Mouse (Mus musculus) midbrain, embryonic 12.5 days (tissue): ENCODE results near the gene Abcg1. TPM values are rescaled to one million over a fixed set of nuclear protein-coding genes. Genes with fewer than 3 reads are reported as not detected.

ENCODE experiments used
- polyA plus RNA-seq: library from polyadenylated mRNA; unstranded; fragments of >200 nt; fragmentation: Nextera tagmentation; extraction: Ambion mirVana; gene quantifications from 2 replicates; pipeline ENCODE4 v1.2.1, GENCODE M21; 2016

The Abcg1 gene
- polyA plus RNA-seq, 1 experiment from 2014 or later = 14.0 TPM

Other genes with a start within 250 kb of the Abcg1 start
- gene Glp1r, start 155.9 kb upstream of the Abcg1 start, polyA plus RNA-seq = 0.09 and 0.10 TPM in 2 replicates
- gene Umodl1, start 103.0 kb upstream of the Abcg1 start, polyA plus RNA-seq = 0.05 TPM in 1 of 2 replicates, not detected in the other
- 1.1 and 1.4 TPM in 2 replicates for gene Tff3, start 72.0 kb downstream of the Abcg1 start, polyA plus RNA-seq
- not detected in 2 replicates for gene Tff2, start 86.6 kb downstream of the Abcg1 start, polyA plus RNA-seq
- gene Tff1, start 107.6 kb downstream of the Abcg1 start, polyA plus RNA-seq = not detected in 2 replicates
- not detected in 2 replicates for gene Tmprss3, start 141.3 kb downstream of the Abcg1 start, polyA plus RNA-seq
- 0.09 and 0.17 TPM in 2 replicates for gene Ubash3a, start 150.2 kb downstream of the Abcg1 start, polyA plus RNA-seq
- 0.99 and 1.3 TPM in 2 replicates for gene Rsph1, start 219.7 kb downstream of the Abcg1 start, polyA plus RNA-seq
- gene Slc37a1, start 229.1 kb downstream of the Abcg1 start, polyA plus RNA-seq = 9.3 and 10.2 TPM in 2 replicates